Comparison of ENCODE assay signal across 19 mouse cellular contexts in the genomic region with DNA sequence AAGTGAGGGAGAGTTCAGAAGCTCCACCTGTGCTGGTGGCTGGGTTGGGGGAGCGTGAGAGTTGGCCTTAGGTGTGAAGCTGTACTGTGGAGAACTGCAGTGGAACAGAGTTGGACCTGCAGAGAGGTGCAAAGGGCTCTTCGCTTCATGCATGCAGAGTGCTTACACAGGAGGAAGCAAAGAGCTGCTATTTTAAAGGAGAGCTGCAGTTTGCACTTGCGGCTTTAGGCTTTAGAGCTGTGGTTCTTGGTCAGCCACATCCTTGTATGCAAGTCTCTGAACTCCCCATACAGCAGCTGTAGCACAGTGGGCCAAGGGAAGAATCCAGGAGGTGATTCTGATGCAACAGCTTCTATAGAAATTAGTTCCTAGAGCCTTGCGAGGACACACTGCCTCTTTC.
DNase-seq lines count a peak whose midpoint lies in the region; ATAC-seq and TF ChIP-seq lines count a peak whose summit lies in the region.
"Had no signal": no experiment of that assay in that cellular context is flagged by ENCODE, and none has a peak within 500 bp of the region (broad histone marks: within the 10 kb centered on the region; RNA-seq: fewer than 3 reads in every experiment).

No protein-coding gene starts in this region.

- H3K4me2 ChIP-seq in liver, postnatal 0 days (ENCODE audit: low read depth, low read length), result no peak overlapping the region
- H3K4me2 ChIP-seq: heart, embryonic 13.5 days; liver, embryonic 11.5 days; lung, embryonic 14.5 days; neural tube, embryonic 12.5 days had no signal

- no peak overlapping the region for H3K27ac ChIP-seq in liver, adult 2 months (replicated peaks; ENCODE audit: insufficient read depth, low read depth, low read length)
- no peak overlapping the region for H3K27ac ChIP-seq in liver, postnatal 0 days (ENCODE audit: low read depth)
- H3K27ac ChIP-seq: heart, embryonic 13.5 days; kidney, postnatal 0 days; neural tube, embryonic 12.5 days had no signal

- TF ChIP-seq POLR2A in liver, adult 2 months (IDR thresholded peaks at IDR 0.05; ENCODE audit: extremely low read depth, insufficient read depth, low read length), result no peak

- H3K79me2 ChIP-seq in liver, adult 2 months (ENCODE audit: control insufficient read depth, insufficient read depth, low read length), result no peaks in the 10 kb centered on the region

- intact Hi-C loops in left cerebral cortex, postnatal 25 days (cut with DNase I), result no loop called here

- WGBS in liver, adult 2 months, result 92% methylated on average over 4 of the region's 4 CpGs
- whole genome bisulfite sequencing in liver, postnatal 0 days (ENCODE audit: insufficient replicate concordance), result 56% methylated on average over 4 of the region's 4 CpGs

- TF ChIP-seq CTCF in liver, adult 2 months (IDR thresholded peaks at IDR 0.05; ENCODE audit: low read depth, low read length), result no peak
- TF ChIP-seq CTCF in liver, postnatal 0 days (IDR thresholded peaks at IDR 0.05; ENCODE audit: low read depth), result no peak

- TF ChIP-seq EP300 in liver, postnatal 0 days (IDR thresholded peaks at IDR 0.05; ENCODE audit: low read depth), result no peak

- DNase-seq in liver, adult 2 months (ENCODE audit: extremely low read depth, low read depth, low spot score), result peak; percentile 7
- no peak for DNase-seq in liver, postnatal 0 days
- DNase-seq in thymus, postnatal 4 days, result peak; percentile 35
- no peak for DNase-seq in left cerebral cortex, postnatal 25 days (ENCODE audit: low spot score in 2 of 2)
- no peak for DNase-seq in ovary, postnatal 36 days (ENCODE audit: low spot score)
- DNase-seq: cerebellum, adult 9-11 months; gastrocnemius, postnatal 36 days; heart, postnatal 4 days; left cerebral cortex, postnatal 4 days; lung, embryonic 14.5 days; right cerebral cortex, postnatal 4 days had no signal

- H3K4me1 ChIP-seq in liver, adult 2 months (ENCODE audit: control insufficient read depth, insufficient read depth, low read length), result no peaks in the 10 kb centered on the region
- no peaks in the 10 kb centered on the region for H3K4me1 ChIP-seq in liver, postnatal 0 days (ENCODE audit: insufficient read depth)
- H3K4me1 ChIP-seq: neural tube, embryonic 12.5 days had no signal

- no peaks in the 10 kb centered on the region for H3K9me3 ChIP-seq in liver, postnatal 0 days (ENCODE audit: low read length)
- H3K9me3 ChIP-seq: heart, embryonic 13.5 days; neural tube, embryonic 12.5 days had no signal

- H3K9ac ChIP-seq in liver, adult 2 months (ENCODE audit: low read depth, low read length), result no peak overlapping the region
- H3K9ac ChIP-seq in liver, postnatal 0 days (replicated peaks), result no peak overlapping the region
- H3K9ac ChIP-seq: heart, embryonic 13.5 days; lung, embryonic 14.5 days; neural tube, embryonic 12.5 days had no signal

- no peak for ATAC-seq in liver, postnatal 0 days
- peak; percentile 98 for ATAC-seq in granulocyte monocyte progenitor cell, adult 5-6 weeks (replicated peaks; ENCODE audit: poor library complexity, severe bottlenecking)
- ATAC-seq in neutrophil, adult 5-6 weeks (ENCODE audit: extremely low read depth, insufficient number of reproducible peaks, low FRiP score, poor library complexity, severe bottlenecking), result 0 out of 2 replicates have a peak, but pooled peaks have one; percentile 11
- ATAC-seq: midbrain, embryonic 16.5 days had no signal

- no peaks in the 10 kb centered on the region for H3K27me3 ChIP-seq in liver, adult 2 months (ENCODE audit: control insufficient read depth, insufficient read depth, low read length)
- H3K27me3 ChIP-seq in liver, postnatal 0 days (ENCODE audit: insufficient read depth, low read length), result no peaks in the 10 kb centered on the region
- H3K27me3 ChIP-seq: heart, embryonic 13.5 days; neural tube, embryonic 12.5 days had no signal

- H3K4me3 ChIP-seq in liver, adult 2 months (ENCODE audit: insufficient read depth, low read depth, low read length), result no peak overlapping the region
- no peak overlapping the region for H3K4me3 ChIP-seq in liver, postnatal 0 days (ENCODE audit: low read depth, low read length)
- H3K4me3 ChIP-seq: heart, embryonic 13.5 days; neural tube, embryonic 12.5 days had no signal

- no peaks in the 10 kb centered on the region for H3K36me3 ChIP-seq in liver, adult 2 months (ENCODE audit: control insufficient read depth, insufficient read depth, low read length)
- H3K36me3 ChIP-seq in liver, postnatal 0 days (replicated peaks; ENCODE audit: insufficient read depth, low read length), result no peaks in the 10 kb centered on the region
- H3K36me3 ChIP-seq: G1E; heart, embryonic 13.5 days; neural tube, embryonic 12.5 days had no signal

Comparison
In these comparisons a context has a peak if more than half of its experiments do, and no peak if none do; other contexts are left out.
1. DNase-seq: peak in liver, adult 2 months (single experiment) and thymus, postnatal 4 days (single experiment); none in liver, postnatal 0 days (single experiment), left cerebral cortex, postnatal 25 days (0 of 2) and ovary, postnatal 36 days (single experiment).